Mouse (Mus musculus): Measurements from ENCODE around the gene Heatr9.

GRCm38 (mm10) chr11:83541415-83541814 is 19.4 kb upstream of the Heatr9 start:
- no peak for TF ChIP-seq CTCF (IDR thresholded peaks at IDR 0.05; ENCODE audit: borderline replicate concordance, control insufficient read depth, extremely low read depth, insufficient read depth, low read length, poor library complexity)
- no peak for TF ChIP-seq POLR2A (IDR thresholded peaks at IDR 0.05; ENCODE audit: control insufficient read depth, extremely low read depth, insufficient read depth, low read length, poor library complexity)
